Mouse (Mus musculus) liver, postnatal 0 days (tissue): ENCODE results near the gene Amigo1. TPM values are rescaled to one million over a fixed set of nuclear protein-coding genes. Genes with fewer than 3 reads are reported as not detected.

Experiments
- ATAC-seq: fragments of 200-750 bp; cut with Nextera tagmentation; 2 replicates; pipeline ENCODE4 v1.8.0; 2017; ENCODE audit warnings: mild to moderate bottlenecking, moderate library complexity
- DNase-seq: peaks from one replicate; pipeline ENCODE4 v3.0.0-alpha.2; 2016
- H3K27ac ChIP-seq: fragments of 300-500 bp; sonication (generic); 2 replicates; pipeline ENCODE4 v1.5.1; 2014; ENCODE audit warnings: antibody characterized with exemption, moderate library complexity, mild to moderate bottlenecking, low read depth
- H3K27me3 ChIP-seq: fragments of 300-500 bp; sonication (generic); 2 replicates; pipeline ENCODE4 v1.6.1; 2014; ENCODE audit warnings: low read length, control low read depth, mixed read lengths; ENCODE audit not compliant: insufficient read depth
- H3K36me3 ChIP-seq: fragments of 300-500 bp; sonication (generic); replicated peaks from 2 replicates; pipeline ENCODE4 v1.6.1; 2014; ENCODE audit warnings: mild to moderate bottlenecking, control low read depth, low read length, moderate library complexity, mixed read lengths; ENCODE audit not compliant: insufficient read depth
- H3K4me1 ChIP-seq: fragments of 300-500 bp; sonication (generic); 2 replicates; pipeline ENCODE4 v1.6.1; 2014; ENCODE audit warnings: antibody characterized with exemption, mild to moderate bottlenecking, control low read depth; ENCODE audit not compliant: insufficient read depth
- H3K4me2 ChIP-seq: fragments of 300-500 bp; sonication (generic); 2 replicates; pipeline ENCODE4 v1.6.1; 2014; ENCODE audit warnings: low read depth, mild to moderate bottlenecking, low read length, moderate library complexity, mixed read lengths
- H3K4me3 ChIP-seq: fragments of 300-500 bp; sonication (generic); 2 replicates; pipeline ENCODE4 v1.5.1; 2014; ENCODE audit warnings: low read depth, low read length
- H3K9ac ChIP-seq: fragments of 300-500 bp; sonication (generic); replicated peaks from 2 replicates; pipeline ENCODE4 v1.6.1; 2014; ENCODE audit warnings: mild to moderate bottlenecking, moderate library complexity
- H3K9me3 ChIP-seq: fragments of 300-500 bp; sonication (generic); 2 replicates; pipeline ENCODE4 v1.6.1; 2016; ENCODE audit warnings: mild to moderate bottlenecking, control low read depth, low read length, mixed read lengths
- CTCF ChIP-seq: sonication (generic); IDR thresholded peaks from 2 replicates; pipeline ENCODE4 v1.5.1; 2016; ENCODE audit warnings: antibody characterized with exemption, low read depth
- EP300 ChIP-seq: IDR thresholded peaks from 2 replicates; pipeline ENCODE4 v1.6.1; 2016; ENCODE audit warnings: antibody characterized with exemption, low read depth, mild to moderate bottlenecking
- WGBS: fragments of 180-500 bp; shearing (Covaris S2); extraction: QIAGEN DNeasy Blood & Tissue Kit; methylation state at CpG from one replicate; pipeline ENCODE4 v1.1.7; 2014; ENCODE audit not compliant: insufficient replicate concordance; 5-methylcytosine and 5-hydroxymethylcytosine counted together
- polyA plus RNA-seq: library from polyadenylated mRNA; unstranded; fragments of >200 nt; fragmentation: Nextera tagmentation; extraction: Ambion mirVana; gene quantifications from 2 replicates; pipeline ENCODE4 v1.2.1, GENCODE M21; 2015

Amigo1 gene
- polyA plus RNA-seq, 1 experiment from 2014 or later, result 1.2 TPM

GRCm38 (mm10) chr3:108205601-108206000 is 19.5 kb downstream of the Amigo1 start:
- ATAC-seq (no peak), DNase-seq (no peak)
- H3K4me2 ChIP-seq, result no peak overlapping the region
- no peak overlapping the region for H3K27ac ChIP-seq
- WGBS, result 92% methylated on average over 8 of the region's 8 CpGs
- no peaks in the 10 kb centered on the region for H3K9me3 ChIP-seq
- H3K9ac ChIP-seq, result no peak overlapping the region
- no peaks in the 10 kb centered on the region for H3K27me3 ChIP-seq
- peaks cover 11% of the 10 kb centered on the region for H3K36me3 ChIP-seq
- no peak for TF ChIP-seq EP300
- TF ChIP-seq CTCF, result no peak
- peaks cover 14% of the 10 kb centered on the region for H3K4me1 ChIP-seq
- H3K4me3 ChIP-seq, result no peak overlapping the region

- DNase-seq, result no peak
- H3K4me3 ChIP-seq, result no peak overlapping the region
- peaks cover 11% of the 10 kb centered on the region for H3K36me3 ChIP-seq
- H3K27ac ChIP-seq, result no peak overlapping the region
- H3K4me1 ChIP-seq, result peaks cover 15% of the 10 kb centered on the region
- no peak for ATAC-seq
- no peak for TF ChIP-seq CTCF
- TF ChIP-seq EP300, result no peak
- H3K9me3 ChIP-seq, result no peaks in the 10 kb centered on the region
- WGBS, result 84% methylated on average over 15 of the region's 15 CpGs
- H3K9ac ChIP-seq, result no peak overlapping the region
- no peak overlapping the region for H3K4me2 ChIP-seq
- H3K27me3 ChIP-seq, result no peaks in the 10 kb centered on the region
These were observed 20.7 kb downstream of the Amigo1 start for GRCm38 (mm10) chr3:108206731-108207375.

GRCm38 (mm10) chr3:108209001-108209400 is 22.9 kb downstream of the Amigo1 start:
- peaks cover 15% of the 10 kb centered on the region for H3K4me1 ChIP-seq
- WGBS, result 80% methylated on average over 3 of the region's 3 CpGs
- H3K9me3 ChIP-seq, result no peaks in the 10 kb centered on the region
- 0 out of 2 replicates have a peak, but pooled peaks cover 4% of the 10 kb centered on the region for H3K27me3 ChIP-seq
- H3K4me3 ChIP-seq, result peak overlapping the region; percentile 74
- H3K9ac ChIP-seq, result no peak overlapping the region; the same call in 1 of the 2 replicates
- no peak overlapping the region for H3K27ac ChIP-seq
- no peak for TF ChIP-seq EP300
- no peak for TF ChIP-seq CTCF
- DNase-seq (no peak), ATAC-seq (no peak)
- H3K4me2 ChIP-seq, result peak overlapping the region; percentile 93
- peaks cover 10% of the 10 kb centered on the region for H3K36me3 ChIP-seq

GRCm38 (mm10) chr3:108209536-108209935 is 23.4 kb downstream of the Amigo1 start:
- Histone ChIP-seq H3K36me3 (peaks cover 8% of the 10 kb centered on the region), H3K4me3 (peak overlapping the region; percentile 74), H3K9ac (peak overlapping the region; percentile 85), H3K27ac (no peak overlapping the region), H3K27me3 (0 out of 2 replicates have a peak, but pooled peaks cover 4% of the 10 kb centered on the region), H3K4me1 (peaks cover 15% of the 10 kb centered on the region), H3K9me3 (no peaks in the 10 kb centered on the region), H3K4me2 (peak overlapping the region; percentile 93)
- 6% methylated on average over 8 of the region's 8 CpGs for WGBS
- ATAC-seq, result no peak
- TF ChIP-seq CTCF, result no peak
- no peak for TF ChIP-seq EP300
- no peak for DNase-seq

- Histone ChIP-seq H3K9ac (peak overlapping the region; percentile 85), H3K9me3 (no peaks in the 10 kb centered on the region), H3K4me3 (peak overlapping the region; percentile 74), H3K36me3 (peaks cover 4% of the 10 kb centered on the region), H3K27me3 (0 out of 2 replicates have a peak, but pooled peaks cover 4% of the 10 kb centered on the region), H3K27ac (peak overlapping the region; percentile 79), H3K4me1 (peaks cover 15% of the 10 kb centered on the region), H3K4me2 (peak overlapping the region; percentile 93)
- WGBS, result under 1% methylated on average over 63 of the region's 72 CpGs
- TF ChIP-seq CTCF (no peak; the same call in 1 of the 2 replicates), EP300 (no peak)
- ATAC-seq (peak; percentile 96), DNase-seq (peak; percentile 94)
These were observed 24.0 kb downstream of the Amigo1 start for GRCm38 (mm10) chr3:108209946-108210770.

GRCm38 (mm10) chr3:108210771-108211139 is 24.6 kb downstream of the Amigo1 start, which contains the start of gene Atxn7l2:
TSS of gene Atxn7l2 (minus strand) at chr3:108210934.
- Histone ChIP-seq H3K4me3 (peak within 1 kb of the TSS; percentile 74), H3K9ac (peak within 1 kb of the TSS; percentile 85), H3K27me3 (0 out of 2 replicates have a peak, but pooled peaks cover 4% of the 10 kb centered on the region), H3K36me3 (no peaks in the 10 kb centered on the region), H3K27ac (peak within 1 kb of the TSS; percentile 79), H3K4me1 (peaks cover 15% of the 10 kb centered on the region), H3K9me3 (no peaks in the 10 kb centered on the region), H3K4me2 (peak within 1 kb of the TSS; percentile 93)
- DNase-seq, result no peak
- TF ChIP-seq EP300 (no peak), CTCF (peak; percentile 49)
- WGBS, result under 1% methylated on average over 14 of the region's 14 CpGs
- ATAC-seq, result peak; percentile 62
